Mouse (Mus musculus) liver, embryonic 14.5 days (tissue): ENCODE results near the gene Nubpl.

Experiments used
- CTCF ChIP-seq: IDR thresholded peaks from 2 replicates; pipeline ENCODE4 v1.5.1; 2016; ENCODE audit warnings: antibody characterized with exemption, low read depth, control low read depth
- EP300 ChIP-seq: IDR thresholded peaks from 2 replicates; pipeline ENCODE4 v1.6.1; 2016; ENCODE audit warnings: antibody characterized with exemption, low read depth

DNA sequence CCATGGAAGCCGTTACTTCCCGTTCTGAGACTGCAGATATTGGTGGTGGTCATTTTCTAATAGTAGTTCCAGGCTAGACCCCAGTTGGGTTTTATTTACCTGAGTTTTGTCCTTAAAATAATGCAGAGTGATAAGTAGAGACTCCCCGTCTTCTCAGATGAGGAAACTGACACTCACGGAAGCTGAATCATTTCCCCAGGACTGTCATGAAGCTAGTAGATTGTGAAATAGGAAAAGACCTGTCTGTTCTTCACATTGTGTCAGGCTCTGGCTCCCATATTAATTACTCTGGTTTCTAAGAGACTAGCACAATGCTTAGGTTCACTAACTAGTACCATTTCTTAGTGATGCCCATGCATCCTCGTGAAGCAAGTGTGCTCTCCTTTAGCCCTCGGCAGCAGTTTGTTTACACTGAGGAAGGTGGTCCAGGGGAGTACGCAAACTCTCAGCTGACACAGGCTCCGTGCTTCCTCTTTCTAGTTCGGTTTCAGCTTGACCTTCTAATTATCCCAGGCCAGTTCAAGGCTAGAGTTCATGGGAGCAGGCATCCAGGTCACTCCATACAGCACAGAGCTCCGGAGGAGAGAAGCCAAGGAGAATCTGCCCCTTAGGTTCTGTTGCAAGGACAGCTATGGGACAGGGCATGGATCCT, 209.9 kb downstream of the Nubpl start:
- TF ChIP-seq CTCF, result no peak
- TF ChIP-seq EP300, result no peak
